Mouse (Mus musculus): ENCODE results near the gene Itga7. TPM values are rescaled to one million over a fixed set of nuclear protein-coding genes. Genes with fewer than 3 reads are reported as not detected.

The Itga7 gene
- polyA plus RNA-seq, 1 experiment from 2014 or later: 0.70 TPM

DNA sequence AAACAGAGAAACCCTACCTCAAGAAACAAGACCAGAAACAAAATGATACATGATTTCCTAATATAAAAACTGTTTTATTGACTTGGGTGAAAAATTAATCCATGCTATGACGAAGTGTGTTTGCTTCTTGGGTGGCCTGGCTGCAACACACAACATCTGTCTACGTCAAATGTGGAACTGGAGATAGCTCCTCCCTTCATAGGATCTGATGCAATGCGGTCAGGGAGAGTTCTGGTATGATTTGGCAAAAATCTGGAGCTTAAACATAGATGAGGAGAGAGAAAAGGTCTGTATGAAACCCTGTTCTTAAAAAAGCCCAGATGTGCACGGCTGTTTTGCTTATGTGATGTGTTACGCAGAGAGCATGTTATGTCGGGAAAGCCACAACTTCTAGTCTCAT is 32.3 kb downstream of the Itga7 start:
- no peak overlapping the region for H3K9ac ChIP-seq (replicated peaks)
- DNase-seq (no peak), ATAC-seq (peak; percentile 64)
- WGBS (ENCODE audit: insufficient replicate concordance): 44% methylated on average over 6 of the region's 6 CpGs
- no peaks in the 10 kb centered on the region for H3K36me3 ChIP-seq (replicated peaks; ENCODE audit: insufficient read depth, low read length)
- H3K27ac ChIP-seq (ENCODE audit: low read depth): peak overlapping the region; percentile 85
- no peak overlapping the region for H3K4me2 ChIP-seq (ENCODE audit: low read depth, low read length)
- H3K9me3 ChIP-seq (ENCODE audit: low read length): no peaks in the 10 kb centered on the region
- H3K27me3 ChIP-seq (ENCODE audit: insufficient read depth, low read length): peaks cover 5% of the 10 kb centered on the region; the same call in 1 of the 2 replicates
- no peak overlapping the region for H3K4me3 ChIP-seq (ENCODE audit: low read depth, low read length)
- H3K4me1 ChIP-seq (ENCODE audit: insufficient read depth): peaks cover 17% of the 10 kb centered on the region
- TF ChIP-seq EP300 (IDR thresholded peaks at IDR 0.05; ENCODE audit: low read depth): 0 out of 2 replicates have a peak, but pooled peaks have one; percentile 36
- TF ChIP-seq CTCF (IDR thresholded peaks at IDR 0.05; ENCODE audit: low read depth): no peak

DNA sequence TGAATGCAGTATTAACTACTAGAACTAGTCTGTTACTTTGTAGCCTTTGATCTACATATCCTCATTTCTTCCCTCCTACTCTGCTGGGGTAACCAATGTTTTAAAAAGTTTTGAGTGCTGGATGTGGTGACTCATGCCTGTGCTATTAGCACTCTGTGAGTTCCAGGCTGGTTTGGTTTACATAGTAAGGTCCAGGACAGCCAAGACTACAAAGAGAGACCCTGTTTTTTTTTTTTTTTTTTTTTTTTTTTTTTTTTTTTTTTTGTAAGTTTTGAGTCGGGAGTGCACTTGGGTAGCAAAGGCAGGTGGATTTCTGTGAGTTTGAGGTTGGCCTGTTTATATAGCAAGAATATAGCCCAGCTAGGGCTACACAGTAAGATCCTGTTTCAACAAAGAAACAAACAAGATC is 34.7 kb downstream of the Itga7 start:
- H3K9ac ChIP-seq (replicated peaks): no peak overlapping the region
- DNase-seq (no peak), ATAC-seq (no peak)
- no peak overlapping the region for H3K27ac ChIP-seq (ENCODE audit: low read depth)
- peaks cover 12% of the 10 kb centered on the region; the same call in 1 of the 2 replicates for H3K4me1 ChIP-seq (ENCODE audit: insufficient read depth)
- H3K27me3 ChIP-seq (ENCODE audit: insufficient read depth, low read length): peaks cover 5% of the 10 kb centered on the region; the same call in 1 of the 2 replicates
- H3K36me3 ChIP-seq (replicated peaks; ENCODE audit: insufficient read depth, low read length): no peaks in the 10 kb centered on the region
- WGBS (ENCODE audit: insufficient replicate concordance): 27% methylated on average over 1 of the region's 1 CpGs
- TF ChIP-seq EP300 (IDR thresholded peaks at IDR 0.05; ENCODE audit: low read depth): no peak
- TF ChIP-seq CTCF (IDR thresholded peaks at IDR 0.05; ENCODE audit: low read depth): no peak
- H3K4me2 ChIP-seq (ENCODE audit: low read depth, low read length): no peak overlapping the region
- H3K9me3 ChIP-seq (ENCODE audit: low read length): no peaks in the 10 kb centered on the region
- no peak overlapping the region for H3K4me3 ChIP-seq (ENCODE audit: low read depth, low read length)

DNA sequence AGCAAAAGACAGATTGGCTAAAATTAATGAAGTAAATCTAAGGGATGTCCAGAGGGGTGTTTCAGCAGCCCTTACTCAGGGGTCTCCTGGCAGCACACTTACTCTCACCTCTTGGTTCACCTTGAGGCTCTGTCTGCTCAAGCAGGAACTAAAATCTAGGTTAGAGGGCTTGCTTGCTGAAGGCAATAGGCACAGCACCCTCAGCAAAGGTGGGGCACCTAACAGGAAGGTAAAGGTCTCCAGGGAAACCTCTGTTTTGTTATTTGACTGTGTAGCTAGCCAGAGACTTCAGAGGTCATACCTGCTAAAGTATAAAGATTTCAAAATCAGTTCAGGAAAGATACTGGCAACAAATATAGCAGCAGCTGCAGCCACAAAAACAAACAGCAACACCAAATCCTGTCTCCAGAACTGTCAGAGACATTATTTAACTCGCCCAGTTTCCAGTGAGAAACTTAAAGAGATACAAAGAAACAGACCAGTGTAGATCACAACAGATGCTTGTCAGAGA is 37.2 kb downstream of the Itga7 start:
- no peak overlapping the region for H3K4me3 ChIP-seq (ENCODE audit: low read depth, low read length)
- no peak for DNase-seq
- no peaks in the 10 kb centered on the region for H3K9me3 ChIP-seq (ENCODE audit: low read length)
- 27% methylated on average over 1 of the region's 1 CpGs for WGBS (ENCODE audit: insufficient replicate concordance)
- H3K4me1 ChIP-seq (ENCODE audit: insufficient read depth): 0 out of 2 replicates have a peak, but pooled peaks cover 8% of the 10 kb centered on the region
- no peak overlapping the region for H3K4me2 ChIP-seq (ENCODE audit: low read depth, low read length)
- H3K9ac ChIP-seq (replicated peaks): no peak overlapping the region
- no peak for ATAC-seq
- TF ChIP-seq EP300 (IDR thresholded peaks at IDR 0.05; ENCODE audit: low read depth): no peak
- TF ChIP-seq CTCF (IDR thresholded peaks at IDR 0.05; ENCODE audit: low read depth): no peak
- H3K27me3 ChIP-seq (ENCODE audit: insufficient read depth, low read length): peaks cover 5% of the 10 kb centered on the region
- H3K27ac ChIP-seq (ENCODE audit: low read depth): no peak overlapping the region
- no peaks in the 10 kb centered on the region for H3K36me3 ChIP-seq (replicated peaks; ENCODE audit: insufficient read depth, low read length)

DNA sequence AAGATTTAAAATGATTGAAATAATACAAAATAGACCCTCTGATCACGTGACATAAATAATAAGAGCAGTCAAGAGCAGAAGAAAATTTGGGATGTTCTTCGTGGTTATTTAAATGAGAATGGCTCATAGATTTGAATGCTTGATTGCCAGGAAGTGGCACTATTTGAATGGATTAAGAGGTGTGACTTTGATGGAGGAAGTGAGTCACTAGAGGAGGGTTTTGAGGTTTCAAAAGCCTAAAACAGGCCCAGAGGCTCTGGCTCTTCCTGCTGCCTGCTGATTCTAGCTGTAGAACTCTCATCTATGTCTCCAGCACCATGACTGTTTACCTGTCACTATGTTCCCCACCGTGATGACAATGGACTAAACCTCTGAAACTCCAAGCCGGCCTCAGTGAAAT is 39.2 kb downstream of the Itga7 start:
- H3K9me3 ChIP-seq (ENCODE audit: low read length): no peaks in the 10 kb centered on the region
- H3K4me3 ChIP-seq (ENCODE audit: low read depth, low read length): no peak overlapping the region
- no peaks in the 10 kb centered on the region for H3K36me3 ChIP-seq (replicated peaks; ENCODE audit: insufficient read depth, low read length)
- peaks cover 8% of the 10 kb centered on the region for H3K27me3 ChIP-seq (ENCODE audit: insufficient read depth, low read length)
- no peak for ATAC-seq
- no peak overlapping the region for H3K9ac ChIP-seq (replicated peaks)
- H3K27ac ChIP-seq (ENCODE audit: low read depth): no peak overlapping the region
- H3K4me1 ChIP-seq (ENCODE audit: insufficient read depth): no peaks in the 10 kb centered on the region
- H3K4me2 ChIP-seq (ENCODE audit: low read depth, low read length): no peak overlapping the region
- TF ChIP-seq EP300 (IDR thresholded peaks at IDR 0.05; ENCODE audit: low read depth): no peak
- TF ChIP-seq CTCF (IDR thresholded peaks at IDR 0.05; ENCODE audit: low read depth): no peak
- no peak for DNase-seq
- WGBS (ENCODE audit: insufficient replicate concordance): 71% methylated on average over 4 of the region's 4 CpGs

DNA sequence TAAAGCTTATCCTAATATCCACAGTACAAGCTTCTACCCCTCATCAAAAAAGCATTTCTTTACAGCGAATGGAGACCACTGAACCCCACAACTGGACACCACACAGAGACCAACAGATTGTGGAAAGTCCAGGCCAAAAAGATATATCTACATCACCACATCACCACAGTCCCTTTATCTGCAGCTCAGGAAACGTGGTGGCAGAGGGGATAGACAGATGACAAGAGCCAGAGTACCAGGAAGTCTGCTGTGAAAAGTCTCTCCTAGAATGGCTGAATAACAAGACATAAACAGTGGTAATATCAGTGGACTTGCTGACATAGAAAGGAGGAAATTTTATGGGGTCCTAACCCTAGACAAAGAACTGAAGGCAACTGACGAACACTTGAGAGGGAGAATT is 42.8 kb downstream of the Itga7 start:
- H3K9me3 ChIP-seq (ENCODE audit: low read length): no peaks in the 10 kb centered on the region
- H3K27ac ChIP-seq (ENCODE audit: low read depth): no peak overlapping the region
- H3K27me3 ChIP-seq (ENCODE audit: insufficient read depth, low read length): peaks cover 3% of the 10 kb centered on the region; the same call in 1 of the 2 replicates
- no peak overlapping the region for H3K9ac ChIP-seq (replicated peaks)
- peaks cover 4% of the 10 kb centered on the region; the same call in 1 of the 2 replicates for H3K4me1 ChIP-seq (ENCODE audit: insufficient read depth)
- no peak for DNase-seq
- ATAC-seq: no peak
- H3K4me2 ChIP-seq (ENCODE audit: low read depth, low read length): no peak overlapping the region
- no peaks in the 10 kb centered on the region for H3K36me3 ChIP-seq (replicated peaks; ENCODE audit: insufficient read depth, low read length)
- H3K4me3 ChIP-seq (ENCODE audit: low read depth, low read length): no peak overlapping the region
- WGBS (ENCODE audit: insufficient replicate concordance): 46% methylated on average over 3 of the region's 3 CpGs
- no peak for TF ChIP-seq EP300 (IDR thresholded peaks at IDR 0.05; ENCODE audit: low read depth)
- TF ChIP-seq CTCF (IDR thresholded peaks at IDR 0.05; ENCODE audit: low read depth): no peak

DNA sequence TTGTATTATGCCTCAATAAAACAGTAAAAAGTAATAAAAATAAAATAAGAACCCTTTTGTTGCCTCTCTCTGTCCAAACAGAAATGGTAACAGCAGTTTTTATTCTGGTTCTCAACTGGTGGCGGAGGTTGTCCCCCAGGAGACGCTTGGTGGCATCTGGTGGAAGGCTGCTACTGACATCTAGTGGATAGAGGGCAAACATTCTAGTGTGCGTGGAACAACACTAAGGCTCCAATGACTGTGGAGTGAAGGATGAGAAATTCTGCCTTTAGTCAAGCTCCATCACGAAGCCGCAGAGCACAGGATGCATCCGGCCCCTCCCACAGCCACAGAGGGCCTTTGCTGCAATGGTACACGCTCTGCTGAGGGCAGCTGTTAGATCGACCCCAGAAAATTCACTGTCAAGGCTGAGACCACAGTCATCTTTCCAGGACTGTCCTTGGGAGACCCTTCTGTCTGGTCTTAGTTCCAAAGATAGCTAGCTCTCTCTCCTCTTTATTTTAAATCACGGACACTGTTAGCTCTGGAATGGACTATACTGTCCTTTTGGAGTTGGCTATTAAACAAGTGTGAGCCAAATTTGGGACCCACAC is 44.0 kb downstream of the Itga7 start:
- Histone ChIP-seq H3K4me3 (ENCODE audit: low read depth, low read length) (no peak overlapping the region), H3K36me3 (replicated peaks; ENCODE audit: insufficient read depth, low read length) (no peaks in the 10 kb centered on the region), H3K27ac (ENCODE audit: low read depth) (no peak overlapping the region), H3K4me1 (ENCODE audit: insufficient read depth) (peaks cover 4% of the 10 kb centered on the region; the same call in 1 of the 2 replicates), H3K9me3 (ENCODE audit: low read length) (no peaks in the 10 kb centered on the region), H3K9ac (replicated peaks) (no peak overlapping the region), H3K4me2 (ENCODE audit: low read depth, low read length) (no peak overlapping the region), H3K27me3 (ENCODE audit: insufficient read depth, low read length) (peaks cover 3% of the 10 kb centered on the region; the same call in 1 of the 2 replicates)
- DNase-seq: peak; percentile 34
- 16% methylated on average over 9 of the region's 9 CpGs for WGBS (ENCODE audit: insufficient replicate concordance)
- ATAC-seq: peak; percentile 62
- TF ChIP-seq CTCF (IDR thresholded peaks at IDR 0.05; ENCODE audit: low read depth) (peak; percentile 88), EP300 (IDR thresholded peaks at IDR 0.05; ENCODE audit: low read depth) (no peak)
